Mouse (Mus musculus) CH12.LX (cell line): ENCODE data around the gene Usp11. TPM values are rescaled to one million over a fixed set of nuclear protein-coding genes. Genes with fewer than 3 reads are reported as not detected.

Experiments
- DNase-seq: peaks from one replicate; pipeline ENCODE4 v3.0.0-alpha.2; 2013; ENCODE audit errors: extremely low read depth
- H3K27ac ChIP-seq: 2 replicates; pipeline ENCODE4 v1.5.1; 2012; ENCODE audit warnings: low read depth, mild to moderate bottlenecking, control low read depth, moderate library complexity; ENCODE audit not compliant: insufficient read depth
- H3K27me3 ChIP-seq: replicated peaks from 2 replicates; pipeline ENCODE3; 2012; ENCODE audit warnings: inconsistent platforms
- H3K36me3 ChIP-seq, 2 experiments: replicated peaks in 1 of 2; 2 replicates each; pipeline versions ENCODE3 to v1.6.1; 2012; ENCODE audit warnings: inconsistent platforms in 1 of 2, low read length in 1 of 2, mild to moderate bottlenecking in 1 of 2, mixed read lengths in 1 of 2, moderate library complexity in 1 of 2; ENCODE audit not compliant: control insufficient read depth in 1 of 2, insufficient read depth in 1 of 2
- H3K4me1 ChIP-seq, 2 experiments: 2 replicates each; pipeline ENCODE4 v1.6.1; 2012; ENCODE audit warnings: inconsistent platforms in 1 of 2, moderate library complexity in 1 of 2; ENCODE audit not compliant: insufficient read depth in 2 of 2, control insufficient read depth in 1 of 2
- H3K4me2 ChIP-seq: 2 replicates; pipeline ENCODE4 v1.6.1; 2012; ENCODE audit warnings: low read depth, mild to moderate bottlenecking, control low read depth; ENCODE audit not compliant: poor library complexity, insufficient read depth, severe bottlenecking
- H3K4me3 ChIP-seq, 3 experiments: fragments of 150-350 bp in 1 of 3; sonication (generic) in 1 of 3; replicated peaks in 1 of 3; 2 replicates each; pipeline versions ENCODE3 to v1.5.1; 2011 to 2012; ENCODE audit warnings: low read depth in 2 of 3, low read length in 2 of 3, mild to moderate bottlenecking in 2 of 3, moderate library complexity in 2 of 3, control low read depth in 1 of 3, improper control_type of control experiment in 1 of 3, inconsistent platforms in 1 of 3, mixed read lengths in 1 of 3; ENCODE audit not compliant: poor library complexity in 1 of 3
- H3K79me2 ChIP-seq: replicated peaks from 2 replicates; pipeline ENCODE4 v1.6.1; 2012; ENCODE audit warnings: mild to moderate bottlenecking, moderate library complexity; ENCODE audit not compliant: control insufficient read depth, poor library complexity, insufficient read depth, severe bottlenecking; ENCODE audit errors: extremely low read depth
- H3K9ac ChIP-seq: 2 replicates; pipeline ENCODE4 v1.6.1; 2012; ENCODE audit warnings: low read depth, mild to moderate bottlenecking, control low read depth, moderate library complexity; ENCODE audit not compliant: insufficient read depth
- H3K9me3 ChIP-seq: replicated peaks from 2 replicates; pipeline ENCODE3; 2012; ENCODE audit warnings: low read length, inconsistent platforms, mixed read lengths
- BHLHE40 ChIP-seq: IDR thresholded peaks from 2 replicates; pipeline ENCODE4 v1.6.1; 2011; ENCODE audit warnings: mild to moderate bottlenecking, low read depth, low read length, improper control_type of control experiment
- E2F4 ChIP-seq: IDR thresholded peaks from 2 replicates; pipeline ENCODE4 v1.6.1; 2011; ENCODE audit warnings: low read depth, low read length, improper control_type of control experiment; ENCODE audit not compliant: insufficient replicate concordance
- ELF1 ChIP-seq: IDR thresholded peaks from 2 replicates; pipeline ENCODE4 v1.6.1; 2014; ENCODE audit warnings: low read depth, mild to moderate bottlenecking, inconsistent platforms, low read length, improper control_type of control experiment
- ETS1 ChIP-seq: conservative IDR thresholded peaks from 2 replicates; pipeline ENCODE4 v1.6.1; 2012; ENCODE audit warnings: low read depth, mild to moderate bottlenecking, inconsistent platforms, low read length, improper control_type of control experiment, moderate library complexity
- JUN ChIP-seq: IDR thresholded peaks from 2 replicates; pipeline ENCODE4 v1.6.1; 2011; ENCODE audit warnings: low read depth, mild to moderate bottlenecking, low read length, improper control_type of control experiment, moderate library complexity; ENCODE audit not compliant: insufficient read depth
- KAT2A ChIP-seq: IDR thresholded peaks from 2 replicates; pipeline ENCODE4 v1.6.1; 2012; ENCODE audit warnings: low read length, improper control_type of control experiment, inconsistent platforms; ENCODE audit not compliant: insufficient replicate concordance
- MAZ ChIP-seq: IDR thresholded peaks from 2 replicates; pipeline ENCODE4 v1.6.1; 2012; ENCODE audit warnings: low read depth, mild to moderate bottlenecking, inconsistent platforms, low read length, improper control_type of control experiment, moderate library complexity
- POLR2A ChIP-seq: IDR thresholded peaks from 2 replicates; pipeline ENCODE4 v1.6.1; 2011; ENCODE audit warnings: low read depth, mild to moderate bottlenecking, improper control_type of control experiment, low read length
- POLR2AphosphoS2 ChIP-seq: IDR thresholded peaks from 2 replicates; pipeline ENCODE4 v1.6.1; 2011; ENCODE audit warnings: low read depth, low read length, improper control_type of control experiment
- RAD21 ChIP-seq: IDR thresholded peaks from 2 replicates; pipeline ENCODE4 v1.6.1; 2011; ENCODE audit warnings: low read depth, mild to moderate bottlenecking, low read length, improper control_type of control experiment, moderate library complexity
- SIN3A ChIP-seq: IDR thresholded peaks from 2 replicates; pipeline ENCODE4 v1.6.1; 2012; ENCODE audit warnings: low read length, improper control_type of control experiment, inconsistent platforms
- TBP ChIP-seq: conservative IDR thresholded peaks from 2 replicates; pipeline ENCODE4 v1.6.1; 2011; ENCODE audit warnings: low read depth, low read length, improper control_type of control experiment
- USF2 ChIP-seq: conservative IDR thresholded peaks from 2 replicates; pipeline ENCODE4 v1.6.1; 2011; ENCODE audit warnings: low read depth, low read length, improper control_type of control experiment
- ZC3H11A ChIP-seq: IDR thresholded peaks from 2 replicates; pipeline ENCODE4 v1.6.1; 2012; ENCODE audit warnings: low read depth, mild to moderate bottlenecking, inconsistent platforms, low read length, improper control_type of control experiment
- ZKSCAN1 ChIP-seq: IDR thresholded peaks from 2 replicates; pipeline ENCODE4 v1.6.1; 2012; ENCODE audit warnings: low read depth, inconsistent platforms, low read length, improper control_type of control experiment, borderline replicate concordance
- ZMIZ1 ChIP-seq: IDR thresholded peaks from 2 replicates; pipeline ENCODE4 v1.6.1; 2012; ENCODE audit warnings: low read depth, mild to moderate bottlenecking, inconsistent platforms, low read length, improper control_type of control experiment
- ZNF384 ChIP-seq: IDR thresholded peaks from 2 replicates; pipeline ENCODE4 v1.6.1; 2012; ENCODE audit warnings: low read depth, low read length, improper control_type of control experiment, inconsistent platforms
- dilution Hi-C: fragments of 300-500 bp; cut with MboI; formaldehyde crosslinking; loops from 2 replicates; pipeline ENCODE4 v1.14.3; 2020; ENCODE audit warnings: low sequenced_read_pairs; ENCODE audit not compliant: extremely low pct_unique_long_range_greater_than_20kb, extremely low pct_ligation_motif_present
- in situ Hi-C: fragments of 300-500 bp; cut with MboI; formaldehyde crosslinking; loops from 3 replicates; pipeline ENCODE4 v1.14.3; 2019; ENCODE audit warnings: low sequenced_read_pairs, low pct_ligation_motif_present, low pct_unique_long_range_greater_than_20kb, mixed read lengths
- polyA plus RNA-seq: library from polyadenylated mRNA; unstranded; fragments of >175 nt; gene quantifications from 2 replicates; pipeline ENCODE4 v1.2.1, GENCODE M21; 2012; ENCODE audit warnings: low read depth; ENCODE audit not compliant: insufficient read length
- total RNA-seq, 2 experiments: library from RNA; depleted of rRNA; stranded (reverse); fragments of 300-350 nt in 1 of 2; fragments of >200 nt in 1 of 2; gene quantifications; 2 replicates each; pipeline ENCODE4 v1.2.3; 2012 to 2014

Gene Usp11
- total and polyA plus RNA-seq, 3 experiments: 4.0 to 11.2 (median 6.3) TPM

DNA sequence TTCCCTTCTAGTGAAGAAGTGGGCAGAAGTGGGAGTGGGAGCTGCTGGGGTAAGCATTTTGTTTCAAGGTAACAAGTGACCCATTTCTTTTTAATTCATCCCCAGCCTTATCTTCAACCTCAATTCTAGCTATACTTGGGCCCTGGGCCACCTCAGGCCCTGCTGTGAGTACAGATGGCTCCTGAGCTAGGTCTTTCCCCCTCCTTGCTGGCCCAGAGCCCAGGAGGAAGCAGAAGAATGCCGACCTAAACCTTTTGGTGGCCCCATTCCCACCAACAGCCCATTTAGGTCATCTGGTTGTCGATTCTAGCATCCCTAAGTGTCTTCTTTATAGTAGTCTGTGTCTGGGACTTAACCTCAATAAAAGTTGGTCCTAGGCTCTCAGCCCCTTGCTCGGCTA, 12.1 kb upstream of the Usp11 start:
- TF ChIP-seq SIN3A (no peak), RAD21 (no peak), POLR2A (no peak), ZKSCAN1 (no peak), ZNF384 (no peak)
- TF ChIP-seq, all 38 proteins: peak for 0
- DNase-seq: no peak
- in situ Hi-C loops: no loop called here
- Histone ChIP-seq H3K4me1 (peaks cover 0 to 17% of the 10 kb centered on the region in 2 experiments; a peak in 3 of 4 replicates), H3K4me3 (no peak overlapping the region), H3K9ac (no peak overlapping the region), H3K27ac (no peak overlapping the region), H3K9me3 (no peaks in the 10 kb centered on the region), H3K79me2 (peaks cover 30% of the 10 kb centered on the region), H3K36me3 (peaks cover 36 to 57% of the 10 kb centered on the region in 2 experiments), H3K27me3 (no peaks in the 10 kb centered on the region), H3K4me2 (no peak overlapping the region)
- dilution Hi-C loops: no loop called here

DNA sequence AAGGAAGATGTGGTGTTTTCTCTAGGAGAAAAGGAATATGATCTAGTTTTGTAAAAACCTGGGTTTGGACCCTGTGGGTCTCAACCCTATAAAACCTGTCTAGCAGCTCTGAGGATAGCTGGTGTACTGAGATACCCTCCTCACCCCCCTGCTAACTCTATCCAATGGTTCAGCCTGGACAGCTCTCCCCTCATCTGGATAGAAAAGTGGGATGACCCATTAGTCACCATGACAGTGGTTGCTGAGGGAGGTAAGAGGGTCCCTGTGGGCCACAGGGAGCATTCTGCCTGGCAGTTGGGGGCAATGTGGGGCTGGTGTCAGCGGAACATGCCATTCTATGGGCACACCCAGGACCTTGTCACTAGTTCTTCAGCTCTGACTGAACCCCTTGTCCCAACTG, 11.1 kb upstream of the Usp11 start:
- Histone ChIP-seq H3K79me2 (peaks cover 30% of the 10 kb centered on the region), H3K4me1 (peaks cover 0 to 15% of the 10 kb centered on the region in 2 experiments; a peak in 3 of 4 replicates), H3K9ac (no peak overlapping the region), H3K9me3 (no peaks in the 10 kb centered on the region), H3K4me3 (no peak overlapping the region), H3K27me3 (no peaks in the 10 kb centered on the region), H3K4me2 (no peak overlapping the region), H3K36me3 (peaks cover 43 to 68% of the 10 kb centered on the region in 2 experiments), H3K27ac (no peak overlapping the region)
- dilution Hi-C loops (no loop called here), in situ Hi-C loops (no loop called here)
- TF ChIP-seq ZKSCAN1 (no peak), E2F4 (no peak), RAD21 (no peak), ZC3H11A (no peak), KAT2A (no peak), USF2 (no peak), TBP (no peak), POLR2AphosphoS2 (no peak), BHLHE40 (no peak), ETS1 (no peak), JUN (no peak), SIN3A (no peak)
- DNase-seq: no peak

DNA sequence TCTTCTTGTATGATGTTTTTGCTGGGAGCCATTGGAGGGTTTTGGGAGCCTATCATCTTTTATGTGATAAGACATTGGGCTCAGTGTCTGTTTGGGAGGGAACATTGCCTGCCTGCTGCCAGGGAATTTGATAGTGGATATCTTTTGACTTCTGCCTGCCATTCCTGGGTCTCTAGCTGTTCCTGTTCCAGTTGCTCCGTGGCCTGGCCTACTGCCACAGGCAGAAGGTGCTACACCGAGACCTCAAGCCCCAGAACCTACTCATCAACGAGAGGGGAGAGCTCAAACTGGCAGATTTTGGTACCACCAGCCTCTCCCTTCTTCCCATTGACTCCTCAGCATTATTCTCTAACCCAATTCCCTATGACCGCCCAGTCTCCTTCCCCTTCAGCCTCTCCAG, 7.9 kb upstream of the Usp11 start:
- Histone ChIP-seq H3K36me3 (peaks cover 57 to 86% of the 10 kb centered on the region in 2 experiments), H3K27me3 (no peaks in the 10 kb centered on the region), H3K9me3 (no peaks in the 10 kb centered on the region), H3K27ac (no peak overlapping the region), H3K4me1 (peaks cover 0 to 2% of the 10 kb centered on the region in 2 experiments; a peak in 2 of 4 replicates), H3K9ac (no peak overlapping the region), H3K4me3 (no peak overlapping the region), H3K79me2 (peaks cover 6% of the 10 kb centered on the region), H3K4me2 (no peak overlapping the region)
- in situ Hi-C loops (no loop called here), dilution Hi-C loops (no loop called here)
- DNase-seq: no peak
- TF ChIP-seq ZMIZ1 (no peak), TBP (no peak), ELF1 (no peak), MAZ (no peak)
- TF ChIP-seq, all 38 proteins: peak for 0
